Mouse (Mus musculus) CH12.LX (cell line): ENCODE measurements at regions not wholly inside any gene's neighbourhood (a gene's known extent, or its start where the extent isn't known, plus 50 kb on each side); places are given as distances from the start of the nearest gene placed in this dataset.
"Not testable (repeated sequence)": the region's sequence is repeated elsewhere in the genome, so short reads cannot be mapped to it uniquely, and the experiment has no call there.

ENCODE experiments used
- DNase-seq: peaks from one replicate; pipeline ENCODE4 v3.0.0-alpha.2; 2013; ENCODE audit errors: extremely low read depth
- H3K27ac ChIP-seq: 2 replicates; pipeline ENCODE4 v1.5.1; 2012; ENCODE audit warnings: low read depth, mild to moderate bottlenecking, control low read depth, moderate library complexity; ENCODE audit not compliant: insufficient read depth
- H3K27me3 ChIP-seq: replicated peaks from 2 replicates; pipeline ENCODE3; 2012; ENCODE audit warnings: inconsistent platforms
- H3K36me3 ChIP-seq, 2 experiments: replicated peaks in 1 of 2; 2 replicates each; pipeline versions ENCODE3 to v1.6.1; 2012; ENCODE audit warnings: inconsistent platforms in 1 of 2, low read length in 1 of 2, mild to moderate bottlenecking in 1 of 2, mixed read lengths in 1 of 2, moderate library complexity in 1 of 2; ENCODE audit not compliant: control insufficient read depth in 1 of 2, insufficient read depth in 1 of 2
- H3K4me1 ChIP-seq, 2 experiments: 2 replicates each; pipeline ENCODE4 v1.6.1; 2012; ENCODE audit warnings: inconsistent platforms in 1 of 2, moderate library complexity in 1 of 2; ENCODE audit not compliant: insufficient read depth in 2 of 2, control insufficient read depth in 1 of 2
- H3K4me2 ChIP-seq: 2 replicates; pipeline ENCODE4 v1.6.1; 2012; ENCODE audit warnings: low read depth, mild to moderate bottlenecking, control low read depth; ENCODE audit not compliant: poor library complexity, insufficient read depth, severe bottlenecking
- H3K4me3 ChIP-seq, 3 experiments: fragments of 150-350 bp in 1 of 3; sonication (generic) in 1 of 3; replicated peaks in 1 of 3; 2 replicates each; pipeline versions ENCODE3 to v1.5.1; 2011 to 2012; ENCODE audit warnings: low read depth in 2 of 3, low read length in 2 of 3, mild to moderate bottlenecking in 2 of 3, moderate library complexity in 2 of 3, control low read depth in 1 of 3, improper control_type of control experiment in 1 of 3, inconsistent platforms in 1 of 3, mixed read lengths in 1 of 3; ENCODE audit not compliant: poor library complexity in 1 of 3
- H3K79me2 ChIP-seq: replicated peaks from 2 replicates; pipeline ENCODE4 v1.6.1; 2012; ENCODE audit warnings: mild to moderate bottlenecking, moderate library complexity; ENCODE audit not compliant: control insufficient read depth, poor library complexity, insufficient read depth, severe bottlenecking; ENCODE audit errors: extremely low read depth
- H3K9ac ChIP-seq: 2 replicates; pipeline ENCODE4 v1.6.1; 2012; ENCODE audit warnings: low read depth, mild to moderate bottlenecking, control low read depth, moderate library complexity; ENCODE audit not compliant: insufficient read depth
- H3K9me3 ChIP-seq: replicated peaks from 2 replicates; pipeline ENCODE3; 2012; ENCODE audit warnings: low read length, inconsistent platforms, mixed read lengths
- dilution Hi-C: fragments of 300-500 bp; cut with MboI; formaldehyde crosslinking; loops from 2 replicates; pipeline ENCODE4 v1.14.3; 2020; ENCODE audit warnings: low sequenced_read_pairs; ENCODE audit not compliant: extremely low pct_unique_long_range_greater_than_20kb, extremely low pct_ligation_motif_present
- in situ Hi-C: fragments of 300-500 bp; cut with MboI; formaldehyde crosslinking; loops from 3 replicates; pipeline ENCODE4 v1.14.3; 2019; ENCODE audit warnings: low sequenced_read_pairs, low pct_ligation_motif_present, low pct_unique_long_range_greater_than_20kb, mixed read lengths

DNA sequence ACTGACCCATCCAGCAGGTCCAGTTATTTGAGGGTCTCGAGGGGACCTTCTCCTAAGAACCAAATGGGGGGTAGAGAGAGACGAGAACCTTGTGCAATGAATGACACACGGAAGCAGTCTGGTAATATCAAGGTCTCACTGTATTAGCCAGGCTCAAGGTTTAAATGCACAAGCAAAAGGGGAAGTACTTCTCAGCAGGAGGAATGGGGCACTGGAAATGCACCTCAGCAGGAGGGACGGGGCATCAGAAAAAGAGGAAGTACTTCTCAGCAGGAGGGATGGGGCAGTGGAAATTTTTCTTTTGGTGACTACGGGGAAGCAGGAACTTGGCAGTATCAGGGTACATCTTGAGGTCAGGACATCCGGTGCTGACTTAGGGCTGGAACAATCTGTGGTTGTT lies 74.9 kb upstream of the Vmn1r3 start:
- H3K4me3 ChIP-seq, H3K27me3 ChIP-seq, H3K9me3 ChIP-seq, H3K36me3 ChIP-seq, H3K4me1 ChIP-seq, H3K79me2 ChIP-seq, dilution Hi-C loops, H3K27ac ChIP-seq, H3K9ac ChIP-seq, H3K4me2 ChIP-seq, in situ Hi-C loops, DNase-seq: not testable (repeated sequence)

DNA sequence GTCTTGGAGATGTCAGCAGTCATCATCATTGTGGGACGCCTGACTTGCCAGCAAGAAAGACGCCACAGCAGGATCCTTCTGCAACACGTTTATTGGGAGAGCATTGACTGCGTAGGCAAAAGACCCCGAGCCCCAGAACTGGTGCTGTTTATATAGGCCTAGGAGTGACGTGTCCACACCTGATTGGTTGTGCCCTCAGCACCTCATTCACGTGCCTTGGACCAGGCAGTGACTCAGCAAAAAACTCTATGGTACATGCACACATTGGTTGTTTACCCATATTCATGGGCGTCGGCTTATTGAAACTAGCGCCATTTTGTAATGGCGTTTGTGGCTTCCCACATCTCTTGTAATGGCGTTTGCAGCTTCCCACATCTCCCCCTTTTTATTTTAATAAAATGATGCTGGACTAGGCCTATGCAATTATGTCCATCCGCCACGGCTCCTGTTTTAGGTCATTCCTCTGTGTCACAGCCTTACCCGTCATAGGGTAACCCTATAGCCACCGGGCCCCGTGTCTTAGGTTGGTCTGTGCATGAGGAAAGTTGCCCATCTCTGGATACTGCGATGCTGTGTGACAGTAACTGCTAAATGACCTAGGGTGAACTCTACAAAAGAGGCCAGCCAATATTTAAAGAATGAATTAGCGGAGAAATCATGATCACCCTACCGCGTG lies 67.6 kb upstream of the Vmn1r3 start:
- in situ Hi-C loops, H3K27me3 ChIP-seq, DNase-seq, H3K4me3 ChIP-seq, H3K9ac ChIP-seq, dilution Hi-C loops, H3K4me1 ChIP-seq, H3K4me2 ChIP-seq, H3K79me2 ChIP-seq, H3K27ac ChIP-seq, H3K36me3 ChIP-seq, H3K9me3 ChIP-seq: not testable (repeated sequence)

DNA sequence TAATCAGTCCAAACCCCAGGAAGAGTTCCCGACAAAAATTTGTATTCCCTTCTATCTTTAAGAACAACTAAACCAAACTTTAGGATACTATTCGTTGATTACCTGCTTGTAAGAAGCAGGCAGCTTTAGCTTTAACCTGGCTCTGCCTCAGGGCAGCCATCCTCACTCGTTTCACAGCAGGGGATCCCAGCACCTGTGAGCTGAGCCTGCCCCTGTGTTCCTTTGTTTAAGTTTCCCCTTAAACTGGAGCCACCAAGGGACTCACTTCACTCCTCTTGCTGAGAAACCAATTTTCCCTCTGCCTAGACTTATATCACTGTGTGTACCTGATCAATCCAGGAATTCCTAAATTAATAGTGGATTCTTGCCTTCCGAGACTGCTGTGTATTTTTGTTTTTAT lies 65.1 kb upstream of the Vmn1r3 start:
- H3K27me3 ChIP-seq, H3K36me3 ChIP-seq, H3K9ac ChIP-seq, H3K79me2 ChIP-seq, H3K27ac ChIP-seq, H3K9me3 ChIP-seq, H3K4me1 ChIP-seq, DNase-seq, H3K4me3 ChIP-seq, H3K4me2 ChIP-seq, dilution Hi-C loops, in situ Hi-C loops: not testable (repeated sequence)

DNA sequence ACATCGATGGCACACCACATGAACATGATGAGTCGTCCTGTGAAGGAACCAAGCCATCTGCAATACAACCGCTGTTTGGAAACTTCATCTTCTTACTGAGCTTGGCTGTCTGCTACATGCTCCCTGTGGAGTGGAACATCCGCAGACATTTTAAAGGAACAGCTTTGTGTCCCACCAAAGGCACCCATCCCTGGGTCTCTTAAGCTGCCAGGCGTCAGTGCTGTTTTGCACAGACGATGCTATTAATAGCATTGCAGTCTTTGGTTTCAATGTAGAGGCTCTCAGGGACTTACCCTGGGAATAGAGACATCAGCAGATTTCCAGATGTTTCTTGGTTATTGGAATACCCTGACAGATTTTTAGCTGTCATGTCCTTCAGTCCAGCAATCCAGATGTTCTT lies 56.9 kb upstream of the Vmn1r3 start:
- H3K36me3 ChIP-seq, H3K79me2 ChIP-seq, H3K4me3 ChIP-seq, H3K9me3 ChIP-seq, H3K4me2 ChIP-seq, H3K9ac ChIP-seq, H3K27ac ChIP-seq, H3K4me1 ChIP-seq, H3K27me3 ChIP-seq, dilution Hi-C loops, DNase-seq: not testable (repeated sequence)
- in situ Hi-C loops = loop anchor here (25.0 kb wide), 1 partner anchor 170 kb away; no protein-coding TSS in a partner anchor

DNA sequence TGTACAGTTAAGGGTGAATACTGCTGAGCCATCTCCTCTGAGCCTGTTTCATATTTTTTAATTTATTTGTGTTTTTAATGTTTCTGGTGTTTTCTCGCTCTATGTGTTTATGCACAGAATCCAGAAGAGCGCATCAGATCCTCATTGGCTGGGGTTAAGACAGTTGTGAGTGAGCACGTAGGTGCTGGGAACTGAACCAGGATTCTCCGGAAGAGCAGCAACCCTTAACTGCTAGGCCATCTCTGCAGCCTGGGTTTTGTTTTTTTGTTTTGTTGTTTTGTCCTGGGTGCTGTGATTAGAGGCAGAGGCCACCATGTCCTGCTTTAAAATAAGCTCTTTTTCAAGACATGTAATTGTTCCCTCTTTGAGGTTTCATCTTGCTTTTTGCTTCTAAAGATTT lies 56.2 kb upstream of the Vmn1r3 start:
- H3K79me2 ChIP-seq, H3K27ac ChIP-seq, H3K4me1 ChIP-seq, dilution Hi-C loops, H3K9ac ChIP-seq, DNase-seq, H3K4me2 ChIP-seq, H3K9me3 ChIP-seq, H3K27me3 ChIP-seq, H3K4me3 ChIP-seq, H3K36me3 ChIP-seq: not testable (repeated sequence)
- in situ Hi-C loops = loop anchor here (25.0 kb wide), 1 partner anchor 171 kb away; no protein-coding TSS in a partner anchor

DNA sequence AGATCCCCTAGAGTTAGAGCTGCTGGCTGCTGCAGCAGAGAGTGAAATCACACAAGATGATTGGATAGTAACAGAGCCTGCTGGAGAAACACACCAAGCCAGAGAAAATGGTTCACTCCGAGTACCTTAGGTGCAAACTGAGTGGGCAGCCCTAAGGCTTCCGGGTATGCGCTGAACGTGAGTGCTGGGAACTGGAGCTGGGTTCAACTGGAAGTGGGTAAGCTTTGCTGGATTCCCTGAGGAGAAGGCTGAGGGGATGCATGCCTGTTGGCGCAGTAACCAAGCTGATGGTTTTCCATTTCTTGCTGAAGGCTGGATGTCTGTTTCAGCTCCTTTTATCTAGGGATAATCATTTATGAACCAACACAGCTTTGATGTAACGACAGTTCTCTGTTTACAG lies 53.3 kb upstream of the Vmn1r3 start:
- dilution Hi-C loops, H3K36me3 ChIP-seq, H3K79me2 ChIP-seq, H3K9ac ChIP-seq, H3K27ac ChIP-seq, DNase-seq, H3K9me3 ChIP-seq, H3K4me2 ChIP-seq, H3K4me3 ChIP-seq, H3K27me3 ChIP-seq, H3K4me1 ChIP-seq: not testable (repeated sequence)
- in situ Hi-C loops = loop anchor here (25.0 kb wide), 1 partner anchor 174 kb away; no protein-coding TSS in a partner anchor
